Mouse (Mus musculus) bone marrow macrophage, adult 2 months (primary cell): ENCODE results near the gene Limd1. TPM values are rescaled to one million over a fixed set of nuclear protein-coding genes. Genes with fewer than 3 reads are reported as not detected.

ENCODE experiments used
- H3K27ac ChIP-seq: 2 replicates; pipeline ENCODE4 v1.5.1; 2012; ENCODE audit warnings: low read depth, low read length; ENCODE audit not compliant: insufficient read depth
- H3K4me1 ChIP-seq: 2 replicates; pipeline ENCODE4 v1.6.1; 2012; ENCODE audit warnings: low read length; ENCODE audit not compliant: control insufficient read depth, insufficient read depth
- H3K4me3 ChIP-seq: 2 replicates; pipeline ENCODE4 v1.5.1; 2012; ENCODE audit warnings: mild to moderate bottlenecking, low read length, moderate library complexity; ENCODE audit not compliant: insufficient read depth
- CTCF ChIP-seq: IDR thresholded peaks from 2 replicates; pipeline ENCODE4 v1.5.1; 2012; ENCODE audit warnings: low read depth, mild to moderate bottlenecking, low read length, moderate library complexity
- POLR2A ChIP-seq: IDR thresholded peaks from 2 replicates; pipeline ENCODE4 v1.6.1; 2012; ENCODE audit warnings: mild to moderate bottlenecking, low read depth, low read length, borderline replicate concordance
- polyA plus RNA-seq: library from polyadenylated mRNA; stranded (reverse); fragments of >200 nt; gene quantifications from 2 replicates; pipeline ENCODE4 v1.2.4, GENCODE M21; 2012; ENCODE audit not compliant: missing spikeins, insufficient read depth, insufficient read length

Gene Limd1
- polyA plus RNA-seq, 1 experiment = 36.1 TPM

- TF ChIP-seq POLR2A = no peak
- TF ChIP-seq CTCF = no peak
Observed at GRCm38 (mm10) chr9:123456634-123457602, 21.6 kb upstream of the Limd1 start.

DNA sequence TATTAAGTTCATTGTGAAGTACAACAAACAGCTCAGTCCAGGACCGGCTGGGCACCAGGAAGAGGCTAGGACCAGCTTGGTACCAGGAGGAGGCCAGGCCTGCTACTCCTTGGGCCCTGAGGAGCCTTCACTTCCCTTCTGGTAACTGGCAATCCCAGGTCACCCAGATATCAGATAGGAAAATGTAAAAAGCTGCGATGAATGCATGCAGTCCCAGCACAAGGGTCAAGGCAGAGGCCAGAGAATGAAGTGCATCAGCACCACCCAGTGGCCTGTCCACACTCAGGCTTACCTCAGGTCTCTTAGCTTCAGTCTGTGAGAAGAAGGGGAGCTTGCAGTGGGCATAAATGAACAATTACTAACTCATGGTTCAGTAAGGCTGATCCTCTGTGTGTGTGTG lies 20.9 kb upstream of the Limd1 start:
- Histone ChIP-seq H3K4me3 (no peak overlapping the region), H3K4me1 (no peaks in the 10 kb centered on the region), H3K27ac (no peak overlapping the region)
- no peak for TF ChIP-seq CTCF
- no peak for TF ChIP-seq POLR2A

More at GRCm38 (mm10) chr9:123456634-123457602, 21.6 kb upstream of the Limd1 start:
- no peak overlapping the region for H3K4me3 ChIP-seq
- no peaks in the 10 kb centered on the region for H3K4me1 ChIP-seq
- no peak overlapping the region for H3K27ac ChIP-seq

GRCm38 (mm10) chr9:123467141-123467620 lies 11.3 kb upstream of the Limd1 start:
- Histone ChIP-seq H3K4me1 (0 out of 2 replicates have a peak, but pooled peaks cover 5% of the 10 kb centered on the region), H3K27ac (no peak overlapping the region), H3K4me3 (no peak overlapping the region)
- TF ChIP-seq CTCF (no peak), POLR2A (no peak)

DNA sequence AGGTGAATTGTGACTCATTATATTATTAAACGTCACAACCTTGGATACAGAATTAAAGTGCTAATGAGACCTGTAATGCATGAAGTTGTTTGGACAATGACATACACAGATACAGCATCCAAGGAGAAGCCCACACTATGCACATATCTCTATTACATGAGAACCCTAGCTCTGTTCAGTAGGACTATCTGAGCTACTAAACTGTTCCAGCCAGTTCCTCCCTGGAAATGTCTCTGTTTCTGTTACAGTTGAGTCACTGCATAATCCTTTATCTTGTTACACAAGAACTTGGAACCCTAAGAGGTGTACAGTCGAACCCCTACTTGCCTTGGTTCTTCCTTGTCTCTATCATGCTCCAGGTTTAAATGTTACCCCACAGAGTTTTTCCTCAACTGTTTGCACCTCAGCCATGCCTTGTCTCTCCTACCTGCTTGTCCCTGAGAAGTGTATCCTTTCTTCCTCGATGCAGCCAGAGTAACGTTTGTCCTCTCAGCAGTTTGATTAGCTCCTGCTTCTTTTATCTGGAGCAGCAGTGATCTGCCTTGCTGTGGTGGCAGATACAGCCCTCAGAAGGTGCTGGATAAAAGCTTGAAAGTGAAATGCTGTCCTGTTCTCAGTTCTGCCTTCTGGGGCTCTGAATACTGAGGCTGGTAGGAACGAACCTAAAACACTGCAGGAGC lies 10.0 kb upstream of the Limd1 start:
- Histone ChIP-seq H3K4me1 (peaks cover 12% of the 10 kb centered on the region), H3K27ac (no peak overlapping the region), H3K4me3 (no peak overlapping the region)
- TF ChIP-seq POLR2A (no peak), CTCF (no peak)

DNA sequence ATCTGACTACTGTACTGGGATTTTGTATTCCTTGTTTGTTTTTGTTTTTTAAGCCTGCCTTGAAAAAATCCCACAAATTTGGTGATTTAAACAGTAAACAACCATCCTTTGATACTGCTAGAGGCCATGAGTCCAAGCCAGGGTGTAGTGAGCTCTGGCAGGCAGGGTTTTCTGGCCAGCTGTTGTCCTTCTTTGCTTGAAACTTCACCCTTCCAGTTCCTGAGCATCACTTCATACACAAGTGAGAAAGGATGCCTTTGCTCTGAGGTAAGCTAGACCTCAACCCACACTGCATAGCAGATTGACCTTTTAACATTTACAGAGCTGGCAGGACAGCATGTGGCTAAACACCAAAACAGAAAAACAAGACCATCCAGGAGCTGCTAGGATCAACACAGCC lies 9.4 kb upstream of the Limd1 start:
- TF ChIP-seq CTCF = no peak
- TF ChIP-seq POLR2A = no peak
- Histone ChIP-seq H3K4me3 (no peak overlapping the region), H3K4me1 (peaks cover 15% of the 10 kb centered on the region), H3K27ac (no peak overlapping the region)

- peaks cover 29% of the 10 kb centered on the region for H3K4me1 ChIP-seq
- TF ChIP-seq POLR2A = no peak
- TF ChIP-seq CTCF = no peak
- H3K4me3 ChIP-seq = no peak overlapping the region
- no peak overlapping the region for H3K27ac ChIP-seq
Observed at GRCm38 (mm10) chr9:123473377-123473776, 5.1 kb upstream of the Limd1 start.

DNA sequence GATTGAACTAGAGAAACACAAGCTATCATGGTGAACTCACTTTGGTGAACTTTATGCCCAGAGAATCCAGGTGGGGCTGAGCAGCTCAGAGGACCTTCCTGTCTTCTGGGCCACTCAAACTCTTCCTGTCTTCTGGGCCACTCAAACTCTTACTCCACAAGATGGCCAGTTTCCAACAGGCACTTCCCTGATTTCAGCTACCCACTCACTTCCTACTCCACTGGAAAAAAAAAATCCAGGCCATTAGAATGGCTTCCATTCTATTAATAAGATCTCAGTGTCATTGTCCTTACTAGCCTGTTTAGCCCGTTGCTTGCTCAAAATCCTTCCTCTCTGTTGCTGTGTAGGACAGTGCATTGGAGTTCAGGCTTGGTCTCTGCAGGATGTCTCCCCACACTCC lies 2.9 kb upstream of the Limd1 start:
- Histone ChIP-seq H3K4me1 (peaks cover 41% of the 10 kb centered on the region), H3K27ac (peak overlapping the region; percentile 3; the same call in 1 of the 2 replicates), H3K4me3 (no peak overlapping the region)
- TF ChIP-seq POLR2A (no peak), CTCF (no peak)

GRCm38 (mm10) chr9:123478031-123478585 lies 398 bp upstream of the Limd1 start:
- Histone ChIP-seq H3K4me3 (peak overlapping the region; percentile 44), H3K27ac (no peak overlapping the region), H3K4me1 (peaks cover 52% of the 10 kb centered on the region)
- no peak for TF ChIP-seq POLR2A
- no peak for TF ChIP-seq CTCF

DNA sequence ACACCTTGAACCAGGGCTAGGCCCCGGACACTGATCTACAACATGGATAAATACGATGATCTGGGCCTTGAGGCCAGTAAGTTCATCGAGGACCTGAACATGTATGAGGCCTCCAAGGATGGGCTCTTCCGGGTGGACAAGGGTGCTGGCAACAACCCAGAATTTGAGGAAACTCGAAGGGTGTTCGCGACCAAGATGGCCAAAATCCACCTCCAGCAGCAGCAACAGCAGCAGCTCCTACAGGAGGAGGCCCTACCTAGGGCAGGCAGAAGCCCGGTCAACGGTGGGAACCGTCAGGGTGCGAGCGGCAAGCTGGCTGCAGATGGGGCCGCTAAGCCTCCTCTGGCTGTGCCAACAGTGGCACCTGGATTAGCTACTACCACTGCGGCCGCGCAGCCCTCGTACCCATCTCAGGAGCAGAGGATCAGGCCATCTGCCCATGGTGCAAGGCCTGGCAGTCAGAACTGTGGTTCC lies 727 bp downstream of the Limd1 start:
- TF ChIP-seq CTCF (no peak), POLR2A (no peak)
- Histone ChIP-seq H3K4me3 (peak overlapping the region; percentile 73), H3K4me1 (peaks cover 56% of the 10 kb centered on the region), H3K27ac (peak overlapping the region; percentile 72)
